Mouse (Mus musculus): ENCODE measurements around the gene Fntb.

GRCm38 (mm10) chr12:76961932-76962891 is 196.8 kb downstream of the Fntb start, which contains the start of gene Max:
- no peak for TF ChIP-seq CTCF (conservative IDR thresholded peaks at IDR 0.05; ENCODE audit: insufficient read depth, insufficient read length, low read depth, low read length)
- peak; percentile 76 for TF ChIP-seq POLR2A (IDR thresholded peaks at IDR 0.05; ENCODE audit: low read depth, low read length)
